Mouse (Mus musculus) forebrain, embryonic 14.5 days (tissue): ENCODE data around the gene Cd248. TPM values are rescaled to one million over a fixed set of nuclear protein-coding genes. Genes with fewer than 3 reads are reported as not detected.

Experiments
- polyA plus RNA-seq: library from polyadenylated mRNA; unstranded; fragments of >200 nt; fragmentation: Nextera tagmentation; extraction: Ambion mirVana; gene quantifications from 2 replicates; pipeline ENCODE4 v1.2.1, GENCODE M21; 2014

Cd248 gene
- polyA plus RNA-seq, 1 experiment from 2014 or later: 12.5 TPM

Other genes starting within 250 kb of the Cd248 start
- gene Ccs, start 228.7 kb upstream of the Cd248 start, polyA plus RNA-seq: 34.3 and 40.1 TPM in 2 replicates
- 0.50 and 0.69 TPM in 2 replicates for gene Ccdc87, start 228.7 kb upstream of the Cd248 start, polyA plus RNA-seq
- 43.9 and 51.5 TPM in 2 replicates for gene Ctsf, start 212.9 kb upstream of the Cd248 start, polyA plus RNA-seq
- 0.78 and 0.88 TPM in 2 replicates for gene Actn3, start 190.2 kb upstream of the Cd248 start, polyA plus RNA-seq
- 11.4 and 12.9 TPM in 2 replicates for gene Zdhhc24, start 189.4 kb upstream of the Cd248 start, polyA plus RNA-seq
- gene Bbs1, start 161.4 kb upstream of the Cd248 start, polyA plus RNA-seq: 9.0 and 14.5 TPM in 2 replicates
- gene Dpp3, start 139.8 kb upstream of the Cd248 start, polyA plus RNA-seq: 100.0 and 103 TPM in 2 replicates
- gene Peli3, start 125.0 kb upstream of the Cd248 start, polyA plus RNA-seq: 4.9 and 7.8 TPM in 2 replicates
- 145 and 148 TPM in 2 replicates for gene Mrpl11, start 105.9 kb upstream of the Cd248 start, polyA plus RNA-seq
- gene Npas4, start 77.8 kb upstream of the Cd248 start, polyA plus RNA-seq: 0.08 and 0.14 TPM in 2 replicates
- gene Slc29a2, start 44.2 kb upstream of the Cd248 start, polyA plus RNA-seq: 7.4 and 8.0 TPM in 2 replicates
- 45.4 and 55.1 TPM in 2 replicates for gene B4gat1, start 29.3 kb upstream of the Cd248 start, polyA plus RNA-seq
- 1.2 and 1.7 TPM in 2 replicates for gene AC124502.3, start 29.2 kb upstream of the Cd248 start, polyA plus RNA-seq
- 56.2 and 56.8 TPM in 2 replicates for gene Brms1, start 26.7 kb upstream of the Cd248 start, polyA plus RNA-seq
- 1.3 and 1.4 TPM in 2 replicates for gene Rin1, start 17.6 kb upstream of the Cd248 start, polyA plus RNA-seq
- 5.4 and 7.5 TPM in 2 replicates for gene Tmem151a, start 17.5 kb downstream of the Cd248 start, polyA plus RNA-seq
- gene Yif1a, start 20.5 kb downstream of the Cd248 start, polyA plus RNA-seq: 71.6 and 95.5 TPM in 2 replicates
- 350 and 370 TPM in 2 replicates for gene Cnih2, start 30.4 kb downstream of the Cd248 start, polyA plus RNA-seq
- 247 and 250 TPM in 2 replicates for gene Rab1b, start 39.0 kb downstream of the Cd248 start, polyA plus RNA-seq
- 26.2 and 41.1 TPM in 2 replicates for gene Klc2, start 50.5 kb downstream of the Cd248 start, polyA plus RNA-seq
- gene Pacs1, start 205.0 kb downstream of the Cd248 start, polyA plus RNA-seq: 25.0 and 29.4 TPM in 2 replicates
- gene Sf3b2, start 227.4 kb downstream of the Cd248 start, polyA plus RNA-seq: 298 and 333 TPM in 2 replicates
- 20.9 and 26.3 TPM in 2 replicates for gene Gal3st3, start 230.3 kb downstream of the Cd248 start, polyA plus RNA-seq